Mouse (Mus musculus) macrophage (primary cell): ENCODE data around the gene Slc1a4. TPM values are rescaled to one million over a fixed set of nuclear protein-coding genes. Genes with fewer than 3 reads are reported as not detected.

ENCODE experiments used
- H3K27ac ChIP-seq: fragments of 350-480 bp; formaldehyde crosslinking; 2 replicates; pipeline ENCODE4 v1.9.0; 2021
- H3K36me3 ChIP-seq: fragments of 350-480 bp; formaldehyde crosslinking; 2 replicates; pipeline ENCODE4 v1.9.0; 2021; ENCODE audit errors: inconsistent target
- H3K4me3 ChIP-seq: fragments of 350-480 bp; formaldehyde crosslinking; 2 replicates; pipeline ENCODE4 v1.9.0; 2021; ENCODE audit errors: inconsistent target
- H3K79me2 ChIP-seq: fragments of 350-480 bp; formaldehyde crosslinking; 2 replicates; pipeline ENCODE4 v1.9.0; 2021; ENCODE audit errors: inconsistent target
- WGBS: methylation state at CpG from one replicate; pipeline ENCODE4 v1.1.7; 2026; ENCODE audit warnings: inconsistent platforms; ENCODE audit not compliant: missing documents; 5-methylcytosine and 5-hydroxymethylcytosine counted together
- polyA plus RNA-seq: library from polyadenylated mRNA; stranded (reverse); fragments of 250-400 nt; gene quantifications from 3 replicates; pipeline ENCODE4 v1.2.4, GENCODE M21; 2018; ENCODE audit warnings: inconsistent platforms

Gene Slc1a4
- polyA plus RNA-seq, 1 experiment from 2014 or later = 0.14 TPM

GRCm38 (mm10) chr11:20305641-20306040, 26.9 kb downstream of the Slc1a4 start:
- 91% methylated on average over 1 of the region's 1 CpGs for WGBS
- Histone ChIP-seq H3K4me3 (no peak overlapping the region), H3K36me3 (no peaks in the 10 kb centered on the region), H3K27ac (no peak overlapping the region), H3K79me2 (no peaks in the 10 kb centered on the region)

- no peaks in the 10 kb centered on the region for H3K36me3 ChIP-seq
Measured at GRCm38 (mm10) chr11:20304341-20304740, 28.2 kb downstream of the Slc1a4 start.

GRCm38 (mm10) chr11:20301332-20301731, 31.2 kb downstream of the Slc1a4 start:
- Histone ChIP-seq H3K4me3 (no peak overlapping the region), H3K36me3 (no peaks in the 10 kb centered on the region), H3K27ac (no peak overlapping the region), H3K79me2 (no peaks in the 10 kb centered on the region)
- WGBS = 32% methylated on average over 4 of the region's 4 CpGs

More at GRCm38 (mm10) chr11:20304341-20304740, 28.2 kb downstream of the Slc1a4 start:
- Histone ChIP-seq H3K79me2 (no peaks in the 10 kb centered on the region), H3K4me3 (no peak overlapping the region), H3K27ac (no peak overlapping the region)
- 85% methylated on average over 6 of the region's 6 CpGs for WGBS

- no peaks in the 10 kb centered on the region for H3K36me3 ChIP-seq
- no peaks in the 10 kb centered on the region for H3K79me2 ChIP-seq
- no peak overlapping the region for H3K4me3 ChIP-seq
- no peak overlapping the region for H3K27ac ChIP-seq
- 78% methylated on average over 6 of the region's 6 CpGs for WGBS
Measured at GRCm38 (mm10) chr11:20300850-20301249, 31.7 kb downstream of the Slc1a4 start.

- 96% methylated on average over 6 of the region's 6 CpGs for WGBS
Measured at GRCm38 (mm10) chr11:20299900-20300299, 32.6 kb downstream of the Slc1a4 start.

GRCm38 (mm10) chr11:20284463-20284862, 48.0 kb downstream of the Slc1a4 start:
- H3K4me3 ChIP-seq = no peak overlapping the region
- no peaks in the 10 kb centered on the region for H3K36me3 ChIP-seq
- WGBS = 82% methylated on average over 3 of the region's 3 CpGs
- H3K79me2 ChIP-seq = no peaks in the 10 kb centered on the region
- no peak overlapping the region for H3K27ac ChIP-seq

More at GRCm38 (mm10) chr11:20299900-20300299, 32.6 kb downstream of the Slc1a4 start:
- no peaks in the 10 kb centered on the region for H3K36me3 ChIP-seq
- H3K4me3 ChIP-seq = no peak overlapping the region
- H3K79me2 ChIP-seq = no peaks in the 10 kb centered on the region
- no peak overlapping the region for H3K27ac ChIP-seq

GRCm38 (mm10) chr11:20282601-20283219, 49.8 kb downstream of the Slc1a4 start:
- no peak overlapping the region for H3K27ac ChIP-seq
- H3K36me3 ChIP-seq = no peaks in the 10 kb centered on the region
- H3K4me3 ChIP-seq = no peak overlapping the region
- no peaks in the 10 kb centered on the region for H3K79me2 ChIP-seq
- WGBS = 87% methylated on average over 2 of the region's 2 CpGs

GRCm38 (mm10) chr11:20280982-20281381, 51.5 kb downstream of the Slc1a4 start:
- Histone ChIP-seq H3K4me3 (no peak overlapping the region), H3K36me3 (no peaks in the 10 kb centered on the region)

GRCm38 (mm10) chr11:20278702-20279101, 53.8 kb downstream of the Slc1a4 start:
- no peaks in the 10 kb centered on the region for H3K79me2 ChIP-seq
- H3K4me3 ChIP-seq = no peak overlapping the region
- H3K27ac ChIP-seq = no peak overlapping the region
- WGBS = 88% methylated on average over 5 of the region's 5 CpGs
- no peaks in the 10 kb centered on the region for H3K36me3 ChIP-seq

More at GRCm38 (mm10) chr11:20280982-20281381, 51.5 kb downstream of the Slc1a4 start:
- H3K79me2 ChIP-seq = no peaks in the 10 kb centered on the region
- no peak overlapping the region for H3K27ac ChIP-seq
- 49% methylated on average over 4 of the region's 5 CpGs for whole genome bisulfite sequencing

GRCm38 (mm10) chr11:20277106-20277505, 55.4 kb downstream of the Slc1a4 start:
- no peak overlapping the region for H3K27ac ChIP-seq
- no peaks in the 10 kb centered on the region for H3K36me3 ChIP-seq
- no peak overlapping the region for H3K4me3 ChIP-seq
- WGBS = 84% methylated on average over 2 of the region's 2 CpGs
- H3K79me2 ChIP-seq = no peaks in the 10 kb centered on the region

- H3K27ac ChIP-seq = no peak overlapping the region
Measured at GRCm38 (mm10) chr11:20275974-20276373, 56.5 kb downstream of the Slc1a4 start.

GRCm38 (mm10) chr11:20269885-20270284, 62.6 kb downstream of the Slc1a4 start:
- Histone ChIP-seq H3K79me2 (no peaks in the 10 kb centered on the region), H3K36me3 (no peaks in the 10 kb centered on the region), H3K4me3 (no peak overlapping the region), H3K27ac (no peak overlapping the region)
- WGBS = 68% methylated on average over 6 of the region's 6 CpGs

More at GRCm38 (mm10) chr11:20275974-20276373, 56.5 kb downstream of the Slc1a4 start:
- 89% methylated on average over 2 of the region's 2 CpGs for WGBS
- Histone ChIP-seq H3K4me3 (no peak overlapping the region), H3K79me2 (no peaks in the 10 kb centered on the region), H3K36me3 (no peaks in the 10 kb centered on the region)

- WGBS = 78% methylated on average over 8 of the region's 8 CpGs
- Histone ChIP-seq H3K4me3 (no peak overlapping the region), H3K27ac (no peak overlapping the region)
Measured at GRCm38 (mm10) chr11:20262628-20263380, 69.7 kb downstream of the Slc1a4 start.

GRCm38 (mm10) chr11:20254791-20255190, 77.7 kb downstream of the Slc1a4 start:
- no peak overlapping the region for H3K4me3 ChIP-seq
- H3K36me3 ChIP-seq = no peaks in the 10 kb centered on the region
- no peak overlapping the region for H3K27ac ChIP-seq
- no peaks in the 10 kb centered on the region for H3K79me2 ChIP-seq
- 95% methylated on average over 4 of the region's 4 CpGs for WGBS

More at GRCm38 (mm10) chr11:20262628-20263380, 69.7 kb downstream of the Slc1a4 start:
- H3K36me3 ChIP-seq = no peaks in the 10 kb centered on the region
- H3K79me2 ChIP-seq = no peaks in the 10 kb centered on the region

- Histone ChIP-seq H3K79me2 (peaks cover 6% of the 10 kb centered on the region; the same call in 1 of the 2 replicates), H3K27ac (no peak overlapping the region), H3K36me3 (no peaks in the 10 kb centered on the region), H3K4me3 (no peak overlapping the region)
- 94% methylated on average over 2 of the region's 2 CpGs for WGBS
Measured at GRCm38 (mm10) chr11:20253088-20253487, 79.4 kb downstream of the Slc1a4 start.
